Mouse (Mus musculus): Measurements from ENCODE around the gene BC037034. TPM values are rescaled to one million over a fixed set of nuclear protein-coding genes. Genes with fewer than 3 reads are reported as not detected.

BC037034 gene
- total and polyA plus RNA-seq, 2 experiments from 2014 or later: 1.1 to 13.4 TPM

GRCm38 (mm10) chr5:138287861-138288260 is 24.0 kb upstream of the BC037034 start:
- Histone ChIP-seq H3K27ac (ENCODE audit: low read depth) (no peak overlapping the region), H3K36me3 (replicated peaks; ENCODE audit: control insufficient read depth, insufficient read depth, low read length) (no peaks in the 10 kb centered on the region), H3K4me2 (ENCODE audit: low read depth, low read length) (no peak overlapping the region), H3K4me3 (ENCODE audit: low read depth, low read length) (no peak overlapping the region), H3K27me3 (ENCODE audit: control insufficient read depth, insufficient read depth, low read length) (no peaks in the 10 kb centered on the region), H3K9me3 (replicated peaks; ENCODE audit: control insufficient read depth, low read length) (no peaks in the 10 kb centered on the region), H3K9ac (replicated peaks; ENCODE audit: low read depth, low read length) (no peak overlapping the region), H3K4me1 (ENCODE audit: control insufficient read depth, insufficient read depth) (no peaks in the 10 kb centered on the region)
- 74% methylated on average over 3 of the region's 3 CpGs for WGBS
- ATAC-seq (ENCODE audit: insufficient read depth, low read depth) (no peak), DNase-seq (ENCODE audit: low spot score) (no peak)
- TF ChIP-seq CTCF (IDR thresholded peaks at IDR 0.05; ENCODE audit: low read depth) (no peak), EP300 (IDR thresholded peaks at IDR 0.05; ENCODE audit: low read depth) (no peak)

GRCm38 (mm10) chr5:138283540-138283939 is 19.7 kb upstream of the BC037034 start:
- Histone ChIP-seq H3K4me2 (ENCODE audit: low read depth, low read length) (no peak overlapping the region), H3K27ac (ENCODE audit: low read depth) (no peak overlapping the region), H3K36me3 (replicated peaks; ENCODE audit: control insufficient read depth, insufficient read depth, low read length) (no peaks in the 10 kb centered on the region), H3K9me3 (replicated peaks; ENCODE audit: control insufficient read depth, low read length) (no peaks in the 10 kb centered on the region), H3K4me3 (ENCODE audit: low read depth, low read length) (no peak overlapping the region), H3K9ac (replicated peaks; ENCODE audit: low read depth, low read length) (no peak overlapping the region), H3K27me3 (ENCODE audit: control insufficient read depth, insufficient read depth, low read length) (no peaks in the 10 kb centered on the region), H3K4me1 (ENCODE audit: control insufficient read depth, insufficient read depth) (0 out of 2 replicates have a peak, but pooled peaks cover 4% of the 10 kb centered on the region)
- TF ChIP-seq EP300 (IDR thresholded peaks at IDR 0.05; ENCODE audit: low read depth) (no peak), CTCF (IDR thresholded peaks at IDR 0.05; ENCODE audit: low read depth) (no peak)
- no peak for DNase-seq (ENCODE audit: low spot score)
- 41% methylated on average over 1 of the region's 1 CpGs for WGBS
- no peak for ATAC-seq (ENCODE audit: insufficient read depth, low read depth)

- TF ChIP-seq EP300 (IDR thresholded peaks at IDR 0.05; ENCODE audit: low read depth) (no peak), CTCF (IDR thresholded peaks at IDR 0.05; ENCODE audit: low read depth) (no peak)
- Histone ChIP-seq H3K36me3 (replicated peaks; ENCODE audit: control insufficient read depth, insufficient read depth, low read length) (no peaks in the 10 kb centered on the region), H3K27ac (ENCODE audit: low read depth) (no peak overlapping the region), H3K9me3 (replicated peaks; ENCODE audit: control insufficient read depth, low read length) (no peaks in the 10 kb centered on the region), H3K4me1 (ENCODE audit: control insufficient read depth, insufficient read depth) (0 out of 2 replicates have a peak, but pooled peaks cover 4% of the 10 kb centered on the region), H3K27me3 (ENCODE audit: control insufficient read depth, insufficient read depth, low read length) (no peaks in the 10 kb centered on the region), H3K4me3 (ENCODE audit: low read depth, low read length) (no peak overlapping the region), H3K4me2 (ENCODE audit: low read depth, low read length) (no peak overlapping the region), H3K9ac (replicated peaks; ENCODE audit: low read depth, low read length) (no peak overlapping the region)
- DNase-seq (ENCODE audit: low spot score) (no peak), ATAC-seq (ENCODE audit: insufficient read depth, low read depth) (no peak)
- 56% methylated on average over 2 of the region's 2 CpGs for WGBS
Observed at GRCm38 (mm10) chr5:138281798-138282197, 18.0 kb upstream of the BC037034 start.

GRCm38 (mm10) chr5:138280829-138281228 is 17.0 kb upstream of the BC037034 start:
- Histone ChIP-seq H3K4me2 (ENCODE audit: low read depth, low read length) (no peak overlapping the region), H3K9me3 (replicated peaks; ENCODE audit: control insufficient read depth, low read length) (no peaks in the 10 kb centered on the region), H3K9ac (replicated peaks; ENCODE audit: low read depth, low read length) (no peak overlapping the region), H3K4me1 (ENCODE audit: control insufficient read depth, insufficient read depth) (0 out of 2 replicates have a peak, but pooled peaks cover 4% of the 10 kb centered on the region), H3K27me3 (ENCODE audit: control insufficient read depth, insufficient read depth, low read length) (no peaks in the 10 kb centered on the region), H3K4me3 (ENCODE audit: low read depth, low read length) (no peak overlapping the region), H3K36me3 (replicated peaks; ENCODE audit: control insufficient read depth, insufficient read depth, low read length) (no peaks in the 10 kb centered on the region), H3K27ac (ENCODE audit: low read depth) (no peak overlapping the region)
- WGBS: 87% methylated on average over 15 of the region's 15 CpGs
- ATAC-seq (ENCODE audit: insufficient read depth, low read depth) (no peak), DNase-seq (ENCODE audit: low spot score) (no peak)
- TF ChIP-seq CTCF (IDR thresholded peaks at IDR 0.05; ENCODE audit: low read depth) (no peak), EP300 (IDR thresholded peaks at IDR 0.05; ENCODE audit: low read depth) (no peak)

GRCm38 (mm10) chr5:138280425-138280768 is 16.6 kb upstream of the BC037034 start:
- H3K36me3 ChIP-seq (replicated peaks; ENCODE audit: control insufficient read depth, insufficient read depth, low read length): no peaks in the 10 kb centered on the region
- WGBS: 23% methylated on average over 25 of the region's 26 CpGs
- TF ChIP-seq CTCF (IDR thresholded peaks at IDR 0.05; ENCODE audit: low read depth): no peak
- DNase-seq (ENCODE audit: low spot score) (no peak), ATAC-seq (ENCODE audit: insufficient read depth, low read depth) (no peak)
- H3K9me3 ChIP-seq (replicated peaks; ENCODE audit: control insufficient read depth, low read length): no peaks in the 10 kb centered on the region
- no peaks in the 10 kb centered on the region for H3K27me3 ChIP-seq (ENCODE audit: control insufficient read depth, insufficient read depth, low read length)
- H3K27ac ChIP-seq (ENCODE audit: low read depth): no peak overlapping the region
- 0 out of 2 replicates have a peak, but pooled peaks cover 4% of the 10 kb centered on the region for H3K4me1 ChIP-seq (ENCODE audit: control insufficient read depth, insufficient read depth)
- peak overlapping the region; percentile 46; the same call in 1 of the 2 replicates for H3K4me3 ChIP-seq (ENCODE audit: low read depth, low read length)
- no peak overlapping the region for H3K9ac ChIP-seq (replicated peaks; ENCODE audit: low read depth, low read length)
- peak overlapping the region; percentile 69 for H3K4me2 ChIP-seq (ENCODE audit: low read depth, low read length)
